In the genomic region with DNA sequence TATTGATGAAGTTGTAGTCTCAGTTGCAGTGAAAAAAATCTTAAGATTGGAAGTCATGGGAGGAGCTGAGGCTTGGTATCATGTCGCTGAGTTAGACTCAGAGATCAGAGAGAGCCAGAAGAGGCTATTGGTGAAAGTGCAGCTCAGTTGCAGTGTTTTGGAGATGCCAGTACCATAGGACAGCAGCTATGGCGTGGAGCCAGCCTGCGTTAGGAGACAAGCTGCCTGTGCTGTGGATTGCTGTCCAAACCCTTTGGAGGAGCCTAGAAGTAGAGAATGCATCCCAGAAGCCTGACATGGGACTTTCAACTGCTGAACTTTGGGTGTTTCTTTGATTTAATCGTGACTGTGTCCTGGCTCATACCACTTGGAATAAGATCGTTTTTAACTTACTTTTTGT, we compare ENCODE assay signal across 27 mouse cellular contexts. TPM values are rescaled to one million over a fixed set of nuclear protein-coding genes. Genes with fewer than 3 reads are reported as not detected.
"Had no signal": no experiment of that assay in that cellular context is flagged by ENCODE, and none has a peak within 500 bp of the region (broad histone marks: within the 10 kb centered on the region; RNA-seq: fewer than 3 reads in every experiment).

No protein-coding gene starts in this region.

- ATAC-seq: intestine, postnatal 0 days; liver, embryonic 12.5 days; midbrain, embryonic 15.5 days had no signal

- H3K4me1 ChIP-seq: liver, embryonic 12.5 days; liver, embryonic 15.5 days; midbrain, embryonic 15.5 days; neural tube, embryonic 12.5 days; neural tube, embryonic 15.5 days had no signal

- H3K27me3 ChIP-seq: limb, embryonic 13.5 days; liver, embryonic 12.5 days; liver, embryonic 15.5 days; midbrain, embryonic 12.5 days; midbrain, embryonic 15.5 days; neural tube, embryonic 12.5 days; neural tube, embryonic 15.5 days had no signal

- H3K4me2 ChIP-seq: limb, embryonic 13.5 days; liver, embryonic 12.5 days; liver, embryonic 15.5 days; midbrain, embryonic 12.5 days; midbrain, embryonic 15.5 days; neural tube, embryonic 12.5 days; neural tube, embryonic 15.5 days had no signal

- H3K36me3 ChIP-seq: limb, embryonic 10.5 days; limb, embryonic 13.5 days; liver, embryonic 12.5 days; liver, embryonic 15.5 days; midbrain, embryonic 12.5 days; midbrain, embryonic 15.5 days; neural tube, embryonic 12.5 days; neural tube, embryonic 15.5 days had no signal

- H3K9ac ChIP-seq: limb, embryonic 13.5 days; liver, embryonic 12.5 days; liver, embryonic 15.5 days; midbrain, embryonic 12.5 days; midbrain, embryonic 15.5 days; neural tube, embryonic 12.5 days; neural tube, embryonic 15.5 days had no signal

- H3K4me3 ChIP-seq: layer of hippocampus, adult 2 months; left cerebral cortex, adult 2 months; limb, embryonic 10.5 days; limb, embryonic 13.5 days; liver, embryonic 12.5 days; liver, embryonic 15.5 days; midbrain, embryonic 12.5 days; midbrain, embryonic 15.5 days; neural tube, embryonic 12.5 days; neural tube, embryonic 15.5 days had no signal

- DNase-seq: kidney, adult 2 months; kidney, postnatal 25 days; layer of hippocampus, adult 9-11 months; layer of hippocampus, postnatal 36 days; liver; right cerebral cortex, adult 18-20 months; right cerebral cortex, postnatal 14 days; right cerebral cortex, postnatal 4 days; thymus, adult 2 months; thymus, postnatal 14 days; thymus, postnatal 4 days had no signal

- H3K27ac ChIP-seq: kidney, postnatal 0 days; layer of hippocampus, adult 2 months; left cerebral cortex, adult 2 months; limb, embryonic 10.5 days; limb, embryonic 13.5 days; liver, embryonic 12.5 days; liver, embryonic 15.5 days; macrophage; midbrain, embryonic 12.5 days; midbrain, embryonic 15.5 days; neural tube, embryonic 12.5 days; neural tube, embryonic 15.5 days; stomach, postnatal 0 days had no signal

- H3K9me3 ChIP-seq: limb, embryonic 10.5 days; limb, embryonic 13.5 days; liver, embryonic 12.5 days; liver, embryonic 15.5 days; midbrain, embryonic 12.5 days; midbrain, embryonic 15.5 days; neural tube, embryonic 12.5 days; neural tube, embryonic 15.5 days had no signal

RNA-seq across cellular contexts. Expression of gene Dhrs7c, which starts 33.8 kb away (rescaled TPM):
- polyA plus RNA-seq: intestine, postnatal 0 days; kidney, embryonic 14.5 days; kidney, postnatal 0 days; limb, embryonic 10.5 days; liver, embryonic 12.5 days; macrophage; midbrain, embryonic 12.5 days; midbrain, embryonic 15.5 days; stomach, embryonic 14.5 days; stomach, postnatal 0 days had no signal

RNA-seq across cellular contexts. Expression of gene Gsg1l2, which starts 57.4 kb away (rescaled TPM):
- polyA plus RNA-seq: kidney, adult 2 months; kidney, embryonic 14.5 days; kidney, postnatal 0 days; limb, embryonic 10.5 days; limb, embryonic 13.5 days; liver, embryonic 12.5 days; liver, embryonic 15.5 days; macrophage; midbrain, embryonic 12.5 days; midbrain, embryonic 15.5 days; neural tube, embryonic 12.5 days; neural tube, embryonic 15.5 days; stomach, embryonic 14.5 days; stomach, postnatal 0 days; thymus, adult 2 months had no signal
